8 mouse cellular contexts compared by ENCODE assay signal in genomic region chr16:57092460-57092859, GRCm38 (mm10). TPM values are rescaled to one million over a fixed set of nuclear protein-coding genes. Genes with fewer than 3 reads are reported as not detected.
DNase-seq lines count a peak whose midpoint lies in the region; ATAC-seq and TF ChIP-seq lines count a peak whose summit lies in the region.

No protein-coding gene starts in this region.

- DNase-seq in left cerebral cortex, adult 18-20 months (ENCODE audit: low spot score in 2 of 2) = peak; percentile 58 to 59
- DNase-seq in left cerebral cortex, adult 11 months (ENCODE audit: low spot score) = no peak
- peak; percentile 70 for DNase-seq in adipocyte (ENCODE audit: low spot score)
- peak; percentile 38 for DNase-seq in embryo, embryonic 9.5 days (ENCODE audit: extremely low spot score)
- DNase-seq in hindbrain, embryonic 14.5 days (ENCODE audit: low spot score) = peak; percentile 78
- DNase-seq in layer of hippocampus, adult 9-11 months = peak; percentile 16
- peak; percentile 57 for DNase-seq in mesoderm, embryonic 11.5 days (ENCODE audit: low read depth, low spot score)

- H3K4me1 ChIP-seq in hindbrain, embryonic 14.5 days (replicated peaks; ENCODE audit: control insufficient read depth, insufficient read depth, low read length) = no peaks in the 10 kb centered on the region
- peaks cover 7% of the 10 kb centered on the region; the same call in 1 of the 2 replicates for H3K4me1 ChIP-seq in small intestine, adult 2 months (ENCODE audit: control insufficient read depth, insufficient read depth, insufficient read length, low read length)

- TF ChIP-seq POLR2A in small intestine, adult 2 months (IDR thresholded peaks at IDR 0.05; ENCODE audit: low read depth, low read length) = no peak

- H3K27ac ChIP-seq in hindbrain, embryonic 14.5 days = no peak overlapping the region
- 0 out of 2 replicates have a peak overlapping the region, but pooled peaks have one; percentile 100 for H3K27ac ChIP-seq in small intestine, adult 2 months (ENCODE audit: insufficient read depth, low read depth, low read length)

- no peaks in the 10 kb centered on the region for H3K9me3 ChIP-seq in hindbrain, embryonic 14.5 days (ENCODE audit: control insufficient read depth, low read length)

- no peak overlapping the region for H3K9ac ChIP-seq in hindbrain, embryonic 14.5 days

- no peaks in the 10 kb centered on the region for H3K36me3 ChIP-seq in hindbrain, embryonic 14.5 days (replicated peaks; ENCODE audit: control insufficient read depth, insufficient read depth)
- H3K36me3 ChIP-seq in small intestine, adult 2 months (ENCODE audit: control insufficient read depth, insufficient read depth, low read length) = no peaks in the 10 kb centered on the region

- TF ChIP-seq CTCF in small intestine, adult 2 months (IDR thresholded peaks at IDR 0.05; ENCODE audit: extremely low read depth, insufficient read length, insufficient replicate concordance, low read depth, low read length) = no peak

- peak; percentile 82 for ATAC-seq in hindbrain, embryonic 14.5 days (ENCODE audit: low FRiP score)

- H3K4me2 ChIP-seq in hindbrain, embryonic 14.5 days (replicated peaks) = no peak overlapping the region

- H3K27me3 ChIP-seq in hindbrain, embryonic 14.5 days (ENCODE audit: control insufficient read depth, insufficient read depth, low read length) = no peaks in the 10 kb centered on the region
- H3K27me3 ChIP-seq in small intestine, adult 2 months (ENCODE audit: control insufficient read depth, insufficient read depth, low read length) = no peaks in the 10 kb centered on the region

- 54% methylated on average over 4 of the region's 4 CpGs for WGBS in hindbrain, embryonic 14.5 days
- 16% methylated on average over 4 of the region's 4 CpGs for WGBS in small intestine, adult 2 months

- no peak overlapping the region for H3K4me3 ChIP-seq in hindbrain, embryonic 14.5 days (replicated peaks; ENCODE audit: low read length)
- no peak overlapping the region for H3K4me3 ChIP-seq in small intestine, adult 2 months (ENCODE audit: low read depth, low read length)

RNA-seq across cellular contexts. Expression of gene Tmem45a2, which starts 21.3 kb away (rescaled TPM):
- total RNA-seq in left cerebral cortex, adult 18-20 months (2021) = under 1 TPM in 1 of 2 experiments, not detected in 1; 0.09 TPM
- 0.16 and 0.20 TPM in 2 replicates for polyA plus RNA-seq in hindbrain, embryonic 14.5 days (2014; fragmentation: Nextera tagmentation; extraction: Ambion mirVana)
- 0.08 TPM in 1 of 2 replicates, not detected in the other for polyA plus RNA-seq in small intestine, adult 2 months (2012; rRNA removed)

RNA-seq across cellular contexts. Expression of gene Tomm70a, which starts 29.0 kb away (rescaled TPM):
- total RNA-seq in left cerebral cortex, adult 18-20 months (2021) = 100 to 1,000 TPM; 100 to 111 TPM
- polyA plus RNA-seq in hindbrain, embryonic 14.5 days (2014; fragmentation: Nextera tagmentation; extraction: Ambion mirVana) = 87.9 and 100 TPM in 2 replicates
- 8.5 and 9.0 TPM in 2 replicates for polyA plus RNA-seq in small intestine, adult 2 months (2012; rRNA removed)
